Mouse (Mus musculus) heart, embryonic 12.5 days (tissue): Measurements from ENCODE around the gene Hoxd1. TPM values are rescaled to one million over a fixed set of nuclear protein-coding genes. Genes with fewer than 3 reads are reported as not detected.
A peak's percentile ranks its signal among the peaks of the same experiment; 100 is the strongest.

Source experiments
- ATAC-seq: fragments of 200-750 bp; cut with Nextera tagmentation; 2 replicates; pipeline ENCODE4 v1.8.0; 2017; ENCODE audit warnings: moderate TSS enrichment, moderate library complexity; ENCODE audit not compliant: insufficient number of reproducible peaks, low FRiP score
- H3K27ac ChIP-seq: fragments of 300-500 bp; sonication (generic); 2 replicates; pipeline ENCODE4 v1.5.1; 2016; ENCODE audit warnings: mild to moderate bottlenecking, moderate library complexity; ENCODE audit not compliant: poor library complexity, severe bottlenecking
- H3K27me3 ChIP-seq: fragments of 300-500 bp; sonication (generic); replicated peaks from 2 replicates; pipeline ENCODE4 v1.6.1; 2016; ENCODE audit warnings: mild to moderate bottlenecking, moderate library complexity
- H3K36me3 ChIP-seq: fragments of 300-500 bp; sonication (generic); 2 replicates; pipeline ENCODE4 v1.6.1; 2016; ENCODE audit warnings: mild to moderate bottlenecking, moderate library complexity
- H3K4me1 ChIP-seq: fragments of 300-500 bp; sonication (generic); replicated peaks from 2 replicates; pipeline ENCODE4 v1.6.1; 2016; ENCODE audit warnings: mild to moderate bottlenecking
- H3K4me2 ChIP-seq: fragments of 300-500 bp; sonication (generic); 2 replicates; pipeline ENCODE4 v1.6.1; 2016; ENCODE audit warnings: mild to moderate bottlenecking, moderate library complexity
- H3K4me3 ChIP-seq: fragments of 300-500 bp; sonication (generic); 2 replicates; pipeline ENCODE4 v1.5.1; 2016; ENCODE audit warnings: mild to moderate bottlenecking
- H3K9ac ChIP-seq: fragments of 300-500 bp; sonication (generic); 2 replicates; pipeline ENCODE4 v1.6.1; 2016; ENCODE audit warnings: mild to moderate bottlenecking, moderate library complexity
- H3K9me3 ChIP-seq: fragments of 300-500 bp; sonication (generic); replicated peaks from 2 replicates; pipeline ENCODE4 v1.6.1; 2016; ENCODE audit warnings: mild to moderate bottlenecking, moderate library complexity
- WGBS: fragments of 180-500 bp; shearing (Covaris S2); methylation state at CpG from one replicate; pipeline ENCODE4 v1.1.7; 2016; 5-methylcytosine and 5-hydroxymethylcytosine counted together
- polyA plus RNA-seq: library from polyadenylated mRNA; unstranded; fragments of >200 nt; fragmentation: Nextera tagmentation; extraction: Ambion mirVana; gene quantifications from 2 replicates; pipeline ENCODE4 v1.2.1, GENCODE M21; 2016

Hoxd1 gene
- polyA plus RNA-seq, 1 experiment from 2014 or later, result not detected

GRCm38 (mm10) chr2:74741252-74741978, 21.4 kb upstream of the Hoxd1 start:
- WGBS, result 45% methylated on average over 2 of the region's 3 CpGs
- no peak for ATAC-seq
- no peak overlapping the region for H3K4me3 ChIP-seq

GRCm38 (mm10) chr2:74741979-74742277, 20.9 kb upstream of the Hoxd1 start:
- H3K27me3 ChIP-seq, result peaks cover 95% of the 10 kb centered on the region
- H3K4me2 ChIP-seq, result no peak overlapping the region
- H3K9ac ChIP-seq, result no peak overlapping the region
- no peak overlapping the region for H3K27ac ChIP-seq
- no peaks in the 10 kb centered on the region for H3K9me3 ChIP-seq
- H3K4me3 ChIP-seq, result no peak overlapping the region
- peaks cover 5% of the 10 kb centered on the region; the same call in 1 of the 2 replicates for H3K4me1 ChIP-seq
- H3K36me3 ChIP-seq, result no peaks in the 10 kb centered on the region
- no peak for ATAC-seq

More at GRCm38 (mm10) chr2:74741252-74741978, 21.4 kb upstream of the Hoxd1 start:
- Histone ChIP-seq H3K27ac (no peak overlapping the region), H3K9me3 (no peaks in the 10 kb centered on the region), H3K27me3 (peaks cover 95% of the 10 kb centered on the region), H3K9ac (no peak overlapping the region), H3K4me2 (no peak overlapping the region), H3K4me1 (no peaks in the 10 kb centered on the region), H3K36me3 (no peaks in the 10 kb centered on the region)

GRCm38 (mm10) chr2:74745540-74746297, 17.1 kb upstream of the Hoxd1 start:
- H3K4me3 ChIP-seq, result no peak overlapping the region
- no peak overlapping the region for H3K9ac ChIP-seq
- H3K27me3 ChIP-seq, result peaks cover 90% of the 10 kb centered on the region
- no peaks in the 10 kb centered on the region for H3K9me3 ChIP-seq
- no peak overlapping the region for H3K4me2 ChIP-seq
- no peak for ATAC-seq
- no peak overlapping the region for H3K27ac ChIP-seq
- peaks cover 16% of the 10 kb centered on the region for H3K4me1 ChIP-seq
- WGBS, result 5% methylated on average over 6 of the region's 6 CpGs
- H3K36me3 ChIP-seq, result no peaks in the 10 kb centered on the region

GRCm38 (mm10) chr2:74746298-74746921, 16.4 kb upstream of the Hoxd1 start:
- no peak for ATAC-seq
- Histone ChIP-seq H3K4me1 (peaks cover 16% of the 10 kb centered on the region), H3K27ac (no peak overlapping the region), H3K4me3 (peak overlapping the region; percentile 17; the same call in 1 of the 2 replicates), H3K9ac (no peak overlapping the region), H3K4me2 (peak overlapping the region; percentile 14; the same call in 1 of the 2 replicates), H3K9me3 (no peaks in the 10 kb centered on the region), H3K36me3 (no peaks in the 10 kb centered on the region), H3K27me3 (peaks cover 90% of the 10 kb centered on the region)
- 3% methylated on average over 58 of the region's 58 CpGs for WGBS

- ATAC-seq, result no peak
- H3K27ac ChIP-seq, result no peak overlapping the region
- peak overlapping the region; percentile 17; the same call in 1 of the 2 replicates for H3K4me3 ChIP-seq
- 1% methylated on average over 24 of the region's 24 CpGs for WGBS
- H3K4me1 ChIP-seq, result peaks cover 16% of the 10 kb centered on the region
- peak overlapping the region; percentile 14; the same call in 1 of the 2 replicates for H3K4me2 ChIP-seq
- no peaks in the 10 kb centered on the region for H3K36me3 ChIP-seq
- no peak overlapping the region for H3K9ac ChIP-seq
- H3K27me3 ChIP-seq, result peaks cover 90% of the 10 kb centered on the region
- no peaks in the 10 kb centered on the region for H3K9me3 ChIP-seq
Observed at GRCm38 (mm10) chr2:74747006-74747405, 15.8 kb upstream of the Hoxd1 start.

GRCm38 (mm10) chr2:74747661-74748141, 15.1 kb upstream of the Hoxd1 start:
- ATAC-seq, result no peak
- H3K27ac ChIP-seq, result no peak overlapping the region
- peaks cover 16% of the 10 kb centered on the region for H3K4me1 ChIP-seq
- no peak overlapping the region for H3K4me2 ChIP-seq
- peaks cover 93% of the 10 kb centered on the region for H3K27me3 ChIP-seq
- H3K4me3 ChIP-seq, result no peak overlapping the region
- no peaks in the 10 kb centered on the region for H3K36me3 ChIP-seq
- H3K9ac ChIP-seq, result no peak overlapping the region
- H3K9me3 ChIP-seq, result no peaks in the 10 kb centered on the region
- 10% methylated on average over 11 of the region's 11 CpGs for WGBS

- peaks cover 22% of the 10 kb centered on the region for H3K4me1 ChIP-seq
- no peak overlapping the region for H3K4me2 ChIP-seq
- H3K9me3 ChIP-seq, result no peaks in the 10 kb centered on the region
- H3K27ac ChIP-seq, result no peak overlapping the region
- peaks cover 94% of the 10 kb centered on the region for H3K27me3 ChIP-seq
- ATAC-seq, result no peak
- H3K4me3 ChIP-seq, result no peak overlapping the region
- no peaks in the 10 kb centered on the region for H3K36me3 ChIP-seq
- WGBS, result 11% methylated on average over 9 of the region's 9 CpGs
- no peak overlapping the region for H3K9ac ChIP-seq
Observed at GRCm38 (mm10) chr2:74748436-74748995, 14.3 kb upstream of the Hoxd1 start.

GRCm38 (mm10) chr2:74749337-74750121, 13.3 kb upstream of the Hoxd1 start:
- ATAC-seq, result peak; percentile 62; the same call in 1 of the 2 replicates
- Histone ChIP-seq H3K27me3 (peaks cover 94% of the 10 kb centered on the region), H3K4me1 (peaks cover 22% of the 10 kb centered on the region), H3K4me2 (peak overlapping the region; percentile 62), H3K4me3 (peak overlapping the region; percentile 31), H3K36me3 (no peaks in the 10 kb centered on the region), H3K9ac (no peak overlapping the region), H3K27ac (no peak overlapping the region), H3K9me3 (no peaks in the 10 kb centered on the region)
- under 1% methylated on average over 47 of the region's 47 CpGs for WGBS

- no peak overlapping the region for H3K9ac ChIP-seq
- no peak overlapping the region for H3K27ac ChIP-seq
- peaks cover 91% of the 10 kb centered on the region for H3K27me3 ChIP-seq
- no peaks in the 10 kb centered on the region for H3K36me3 ChIP-seq
- peaks cover 22% of the 10 kb centered on the region for H3K4me1 ChIP-seq
- no peak for ATAC-seq
- H3K9me3 ChIP-seq, result no peaks in the 10 kb centered on the region
- no peak overlapping the region for H3K4me3 ChIP-seq
- 33% methylated on average over 5 of the region's 5 CpGs for WGBS
- H3K4me2 ChIP-seq, result no peak overlapping the region
Observed at GRCm38 (mm10) chr2:74750731-74751250, 12.0 kb upstream of the Hoxd1 start.

GRCm38 (mm10) chr2:74751861-74752260, 10.9 kb upstream of the Hoxd1 start:
- Histone ChIP-seq H3K27me3 (peaks cover 84% of the 10 kb centered on the region), H3K9me3 (no peaks in the 10 kb centered on the region), H3K4me2 (no peak overlapping the region), H3K4me3 (no peak overlapping the region), H3K27ac (no peak overlapping the region), H3K36me3 (no peaks in the 10 kb centered on the region), H3K4me1 (peaks cover 18% of the 10 kb centered on the region), H3K9ac (no peak overlapping the region)
- 89% methylated on average over 1 of the region's 1 CpGs for WGBS
- ATAC-seq, result no peak
